Mouse (Mus musculus): Measurements from ENCODE around the gene Pfkp. TPM values are rescaled to one million over a fixed set of nuclear protein-coding genes. Genes with fewer than 3 reads are reported as not detected.

Gene Pfkp
- total RNA-seq, 2 experiments from 2014 or later, result 96.3 to 122 TPM

GRCm38 (mm10) chr13:6637534-6638124 lies 10.9 kb downstream of the Pfkp start:
- DNase-seq (ENCODE audit: low spot score in 2 of 2), result no peak

GRCm38 (mm10) chr13:6636976-6637375 lies 11.6 kb downstream of the Pfkp start:
- DNase-seq (ENCODE audit: low spot score in 2 of 2), result no peak

GRCm38 (mm10) chr13:6636520-6636919 lies 12.1 kb downstream of the Pfkp start:
- no peak for DNase-seq (ENCODE audit: low spot score in 2 of 2)

DNA sequence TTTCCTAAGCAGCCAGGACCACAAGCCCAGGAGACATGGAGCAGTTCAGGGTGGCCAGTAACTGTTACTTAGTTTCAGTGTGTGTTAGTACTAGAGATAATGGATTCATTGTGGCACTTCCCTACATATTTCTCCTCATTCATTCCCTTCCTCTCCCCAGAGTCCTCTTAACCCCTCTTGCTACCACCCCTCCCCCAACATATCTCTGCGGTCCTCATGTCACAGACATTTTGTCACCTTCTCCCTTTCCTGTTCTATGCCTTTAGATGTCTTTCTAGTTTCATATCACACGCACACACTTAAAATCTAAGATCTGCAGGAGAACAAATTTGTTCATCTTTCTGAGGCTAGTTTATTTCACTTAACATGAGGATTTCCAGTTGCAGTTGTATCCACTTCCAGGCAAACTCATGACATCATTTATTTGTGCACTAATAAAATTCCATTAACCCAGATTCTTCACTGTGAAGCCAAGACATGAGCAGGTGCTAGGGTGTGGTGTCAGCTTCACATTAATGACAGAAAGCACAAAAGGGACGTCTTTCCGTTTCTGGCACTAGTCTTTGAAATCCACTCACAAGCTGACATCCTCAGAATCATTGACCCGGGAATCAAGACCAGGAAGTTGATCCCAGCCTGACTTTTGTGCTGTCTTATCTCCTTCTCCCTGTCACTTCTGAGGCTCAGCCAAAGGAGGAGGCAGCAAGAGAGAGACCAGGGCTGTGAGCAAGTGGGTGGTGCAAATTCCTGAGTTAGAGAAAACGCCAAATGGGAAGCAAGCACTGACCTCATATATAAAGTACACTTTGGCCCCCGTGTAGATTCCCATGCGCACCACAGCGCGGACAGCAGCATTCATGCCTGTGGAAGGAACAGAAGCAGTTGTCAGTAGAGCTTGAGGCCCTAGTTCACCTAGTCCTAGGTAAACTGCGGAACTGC lies 13.2 kb downstream of the Pfkp start:
- no peak for DNase-seq (ENCODE audit: low spot score in 2 of 2)

DNA sequence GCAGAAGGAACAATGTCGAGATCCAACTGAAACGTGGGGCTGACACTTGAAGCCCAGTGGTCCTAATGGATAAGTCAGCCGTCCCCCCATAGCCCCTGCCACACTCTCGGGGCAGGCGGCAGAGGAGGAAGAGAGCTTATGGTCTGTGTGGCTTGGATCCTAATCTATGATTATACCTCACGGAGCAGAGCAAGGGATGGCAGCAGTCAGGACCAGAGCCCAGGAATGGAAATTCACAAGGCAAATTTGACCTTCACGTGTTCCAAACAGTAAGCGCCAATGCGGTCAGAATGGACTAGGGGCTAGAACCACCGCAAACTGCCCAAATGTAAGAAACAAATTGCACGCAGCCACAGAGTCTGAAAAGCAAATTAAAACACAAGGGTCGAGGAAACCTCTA lies 14.5 kb downstream of the Pfkp start:
- no peak for DNase-seq (ENCODE audit: low spot score in 2 of 2)

DNA sequence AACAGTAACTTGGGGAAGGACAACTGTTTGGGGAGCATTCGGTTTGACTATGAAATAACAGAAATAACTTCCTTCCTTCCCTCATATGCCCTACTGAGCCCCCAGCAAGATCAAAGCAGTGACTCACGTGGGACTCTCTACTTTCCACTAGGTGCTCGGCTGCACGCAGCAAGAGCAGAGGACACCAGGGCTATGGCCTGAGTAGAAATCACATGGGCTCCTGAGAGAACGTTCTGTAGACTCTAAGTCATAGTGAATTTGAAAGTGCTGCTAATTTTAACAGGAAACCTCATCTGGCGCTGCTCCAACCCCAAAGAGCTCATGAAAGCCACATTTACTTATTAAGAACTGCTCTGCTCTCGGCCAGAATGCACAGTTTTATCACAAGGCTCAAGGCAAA lies 15.1 kb downstream of the Pfkp start:
- peak in 1 of 2 experiments; percentile 36 for DNase-seq (ENCODE audit: low spot score in 2 of 2)

GRCm38 (mm10) chr13:6632935-6633334 lies 15.6 kb downstream of the Pfkp start:
- DNase-seq (ENCODE audit: low spot score in 2 of 2), result no peak

GRCm38 (mm10) chr13:6632513-6632912 lies 16.1 kb downstream of the Pfkp start:
- no peak for DNase-seq (ENCODE audit: low spot score in 2 of 2)

DNA sequence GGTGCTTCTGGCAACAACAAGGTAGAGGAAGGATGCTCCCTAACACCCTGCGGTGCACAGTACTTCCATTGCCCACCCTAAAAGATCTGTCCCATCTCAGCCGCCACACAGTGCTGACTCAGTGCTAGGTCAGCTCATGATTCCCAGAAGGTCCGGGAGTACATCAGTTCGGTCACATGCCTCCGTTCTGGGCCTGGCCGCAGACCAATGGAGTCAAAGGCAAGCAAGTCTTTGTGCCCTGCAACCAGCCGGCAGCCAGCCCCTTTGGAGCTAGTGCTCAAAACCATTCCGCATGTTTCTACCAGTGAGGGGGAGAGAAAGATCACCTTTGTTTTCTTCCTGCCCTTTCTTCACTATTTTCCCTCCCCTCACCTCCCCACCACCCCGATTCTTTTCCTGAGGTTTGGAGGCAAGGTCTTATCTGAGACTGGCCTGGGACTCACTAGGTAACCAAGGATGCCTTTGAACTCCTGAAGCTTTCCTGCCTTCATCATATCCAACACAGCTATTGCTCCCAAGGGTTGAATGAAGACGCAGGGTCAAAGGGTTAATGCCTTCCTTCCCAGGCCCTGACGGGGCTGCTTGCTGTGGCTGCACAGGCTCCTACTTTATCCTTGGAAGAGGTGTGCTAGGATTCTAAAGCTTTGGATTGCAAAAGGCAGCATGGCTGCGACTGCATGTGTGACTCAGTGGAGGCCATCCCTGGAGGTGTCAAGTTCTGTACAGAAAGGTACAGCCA lies 16.6 kb downstream of the Pfkp start:
- DNase-seq (ENCODE audit: low spot score in 2 of 2), result no peak

GRCm38 (mm10) chr13:6630660-6631059 lies 17.9 kb downstream of the Pfkp start:
- DNase-seq (ENCODE audit: low spot score in 2 of 2), result no peak

DNA sequence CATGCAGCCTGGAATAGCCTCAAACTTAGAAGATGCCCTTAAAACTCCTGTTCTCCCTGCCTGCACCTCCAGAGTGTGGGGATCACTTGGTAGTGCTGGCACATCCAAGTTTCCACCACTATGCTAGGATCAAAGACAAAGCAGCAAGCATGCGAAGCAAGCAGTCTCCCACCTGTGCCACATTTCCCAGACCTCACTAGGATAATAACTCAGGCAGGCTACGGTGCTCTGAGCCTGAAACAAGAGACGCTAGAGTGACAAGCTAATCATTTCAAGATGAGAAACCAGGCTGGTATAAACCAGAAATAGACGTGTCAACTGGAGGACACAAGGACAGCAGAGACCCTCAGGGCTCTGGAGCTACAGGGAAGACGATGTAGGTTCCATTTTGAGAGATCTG lies 18.6 kb downstream of the Pfkp start:
- DNase-seq (ENCODE audit: low spot score in 2 of 2), result peak in 1 of 2 experiments; percentile 2

GRCm38 (mm10) chr13:6628998-6629764 lies 19.4 kb downstream of the Pfkp start:
- peak in 1 of 2 experiments; percentile 17 for DNase-seq (ENCODE audit: low spot score in 2 of 2)

GRCm38 (mm10) chr13:6628261-6628660 lies 20.3 kb downstream of the Pfkp start:
- DNase-seq (ENCODE audit: low spot score in 2 of 2), result no peak

DNA sequence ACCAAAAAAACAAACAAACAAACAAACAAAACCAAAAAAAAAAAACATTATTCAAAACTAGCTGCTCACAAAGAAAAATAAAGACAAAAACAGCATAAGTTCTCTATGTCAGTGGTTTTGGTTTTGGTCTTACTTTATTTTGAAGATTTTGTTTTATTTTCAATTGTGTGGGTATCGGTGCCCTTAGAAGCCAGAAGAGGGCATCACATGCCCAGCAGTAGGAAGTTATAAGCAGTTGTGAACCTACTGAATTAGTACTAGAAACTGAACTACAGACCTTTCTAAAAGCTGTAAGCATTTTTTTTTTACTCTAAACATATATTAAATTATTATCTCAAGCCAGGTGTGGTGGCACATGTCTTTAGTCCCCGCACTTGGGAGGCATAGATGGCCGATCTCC lies 21.2 kb downstream of the Pfkp start:
- DNase-seq (ENCODE audit: low spot score in 2 of 2), result no peak

GRCm38 (mm10) chr13:6626508-6627114 lies 22.0 kb downstream of the Pfkp start:
- no peak for DNase-seq (ENCODE audit: low spot score in 2 of 2)

DNA sequence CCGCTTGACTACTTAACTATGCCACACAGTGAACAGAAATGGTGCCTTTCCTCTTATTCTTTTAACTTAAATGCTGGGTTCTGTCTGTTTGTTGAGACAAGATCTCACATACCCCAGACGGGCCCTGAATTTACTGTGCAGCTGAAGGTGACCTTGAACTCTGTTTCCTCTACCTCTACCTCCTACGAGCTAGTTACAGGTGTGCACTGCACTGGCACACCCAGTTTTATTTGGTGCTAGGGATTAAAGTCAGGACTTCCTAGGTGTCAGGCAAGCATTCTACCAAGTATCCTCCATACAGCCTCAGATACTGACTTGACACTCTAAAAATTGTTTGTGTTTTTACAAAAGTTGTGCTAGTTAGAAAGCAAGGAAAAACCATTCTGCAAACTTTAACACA lies 22.6 kb downstream of the Pfkp start:
- no peak for DNase-seq (ENCODE audit: low spot score in 2 of 2)

DNA sequence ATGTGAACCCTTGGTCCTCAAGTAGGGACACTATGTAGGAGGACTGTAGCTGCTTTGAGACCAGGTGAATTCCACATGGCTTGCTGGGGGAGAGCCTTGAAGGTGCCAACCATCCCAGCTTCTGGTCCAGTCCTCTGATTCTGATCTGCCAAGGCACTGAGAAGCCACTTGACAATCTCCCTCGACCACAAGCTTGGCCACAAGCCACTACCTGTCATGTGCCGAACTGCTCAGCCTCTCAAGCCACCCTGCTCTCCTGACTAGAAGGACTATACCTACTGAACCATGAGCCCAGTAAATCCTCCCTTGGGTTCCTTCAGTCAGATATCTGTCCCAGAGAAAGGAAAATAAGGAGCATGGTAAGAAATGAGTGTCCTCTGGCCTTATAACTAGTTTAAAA lies 24.0 kb downstream of the Pfkp start:
- DNase-seq (ENCODE audit: low spot score in 2 of 2), result no peak

DNA sequence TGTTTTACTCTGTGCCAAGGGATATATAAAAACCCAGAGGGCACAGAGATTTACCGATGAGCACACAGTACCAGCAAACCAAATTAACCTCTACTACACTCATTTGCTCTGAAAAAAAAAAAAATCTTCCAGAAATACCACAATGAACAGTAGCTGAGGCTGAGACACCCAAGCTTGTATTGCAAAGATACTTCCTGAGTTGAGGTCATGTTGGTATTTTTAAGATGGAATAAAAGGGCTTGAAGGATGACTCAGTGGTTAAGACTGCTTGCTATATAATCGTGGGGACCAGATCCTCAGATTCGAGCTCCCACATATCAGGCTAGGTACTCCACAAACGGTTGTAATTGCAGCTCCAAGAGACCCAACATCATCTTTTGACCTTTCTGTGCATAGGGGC lies 24.5 kb downstream of the Pfkp start:
- DNase-seq (ENCODE audit: low spot score in 2 of 2), result no peak

GRCm38 (mm10) chr13:6621831-6622230 lies 26.7 kb downstream of the Pfkp start:
- DNase-seq (ENCODE audit: low spot score in 2 of 2), result no peak

GRCm38 (mm10) chr13:6620250-6620649 lies 28.3 kb downstream of the Pfkp start:
- DNase-seq (ENCODE audit: low spot score in 2 of 2), result no peak

GRCm38 (mm10) chr13:6618711-6619110 lies 29.9 kb downstream of the Pfkp start:
- no peak for DNase-seq (ENCODE audit: low spot score in 2 of 2)
